Mouse (Mus musculus): Measurements from ENCODE around the gene Kif5a.

DNA sequence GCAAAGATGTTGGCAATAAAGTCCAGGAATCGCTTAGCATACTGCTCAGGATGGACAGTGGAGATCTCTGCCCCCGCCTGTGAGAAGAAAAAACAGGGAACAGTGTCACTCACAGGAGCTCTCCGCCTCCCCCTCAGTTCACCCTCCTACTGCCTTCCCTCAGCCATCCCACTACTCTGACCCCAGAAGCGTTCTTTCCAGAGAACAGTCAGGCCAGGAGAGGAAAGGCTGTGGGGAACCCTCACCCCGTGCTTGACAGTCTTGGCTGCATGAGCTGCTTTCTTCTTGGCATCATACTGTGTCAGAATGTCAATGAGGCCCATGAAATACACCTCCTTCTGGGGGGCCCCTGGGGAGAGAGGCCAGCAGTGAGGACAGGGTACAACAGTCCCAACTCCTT, 64.1 kb downstream of the Kif5a start:
- TF ChIP-seq CTCF (IDR thresholded peaks at IDR 0.05; ENCODE audit: low read depth): no peak
- no peak for TF ChIP-seq EP300 (IDR thresholded peaks at IDR 0.05; ENCODE audit: low read depth)

Measured in liver, embryonic 14.5 days (tissue).